Mouse (Mus musculus) inflammation-experienced regulatory T-cells, adult 16 weeks (primary cell): ENCODE results near the gene Etfbkmt. TPM values are rescaled to one million over a fixed set of nuclear protein-coding genes. Genes with fewer than 3 reads are reported as not detected.

ENCODE experiments used
- polyA plus RNA-seq: library from polyadenylated mRNA; unstranded; fragments of 100-300 nt; shearing (Covaris generic); gene quantifications from one replicate; pipeline ENCODE4 v1.2.1, GENCODE M21; 2017

The Etfbkmt gene
- 80.6 TPM for polyA plus RNA-seq

DNA sequence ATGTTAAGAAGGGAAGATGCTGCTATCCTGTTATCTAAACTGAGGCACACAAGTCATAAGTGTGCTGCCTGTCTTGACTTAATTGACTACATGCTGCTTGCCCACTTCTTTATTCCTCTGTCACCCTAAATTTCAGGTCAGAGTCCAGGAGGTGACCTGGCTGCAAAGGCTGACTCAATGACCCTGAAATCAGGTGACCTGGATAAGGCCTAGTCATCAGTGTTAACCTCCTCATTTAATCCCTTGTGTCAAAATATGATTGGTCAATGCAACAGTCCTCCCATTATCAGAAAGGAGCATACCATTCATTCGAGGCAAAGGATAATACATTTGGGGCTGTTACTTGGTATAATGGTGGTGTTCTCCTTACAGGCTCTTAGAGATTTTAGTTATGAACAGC, at the start of gene Etfbkmt:
Gene Etfbkmt, plus strand, starts transcription at position 379 of the 400 bp plus-strand sequence.

DNA sequence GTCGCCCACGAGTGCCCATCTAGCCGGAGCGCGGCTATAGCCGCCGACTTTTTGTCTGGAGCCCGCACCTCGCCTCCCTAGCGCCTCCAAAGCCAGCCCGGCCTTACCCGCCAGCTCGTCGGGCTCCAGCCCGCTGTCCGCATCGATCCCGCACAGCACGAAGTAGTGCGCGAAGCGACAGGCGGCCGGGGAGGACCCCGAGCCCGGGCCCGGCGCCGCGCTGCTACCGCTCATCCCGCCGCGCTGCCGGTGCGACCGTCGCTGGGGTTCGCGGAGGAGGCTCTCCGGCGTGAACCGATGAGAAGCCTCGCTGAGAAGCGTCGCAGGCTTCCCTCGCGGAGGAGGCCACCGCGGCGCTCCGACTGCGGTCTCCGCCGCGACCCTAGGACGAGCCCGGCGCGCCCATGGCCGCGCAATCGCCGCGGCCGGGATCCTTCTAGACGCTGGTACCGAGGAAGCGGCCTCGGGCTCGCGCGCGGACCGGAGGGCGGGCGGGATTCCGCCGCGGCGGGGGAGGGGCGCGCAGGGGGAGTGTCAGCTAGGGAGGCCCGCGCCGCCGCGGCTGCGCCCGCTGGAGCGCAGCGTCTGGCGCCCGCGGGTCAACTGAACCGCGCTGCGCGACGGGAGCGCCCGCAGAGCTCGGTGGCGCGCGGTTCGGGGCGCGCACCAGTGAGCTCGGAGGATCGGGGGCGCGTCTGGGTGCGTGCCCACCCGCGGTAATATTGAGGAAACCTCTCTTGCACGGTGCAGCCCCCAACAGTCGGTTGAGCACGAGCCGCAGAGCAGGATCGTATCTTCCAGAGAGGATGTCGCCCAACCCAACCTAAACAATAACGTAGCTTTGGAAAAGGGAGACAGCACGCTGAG, 38.3 kb upstream of the Etfbkmt start, which contains the start of gene Dennd5b:
Gene Dennd5b, minus strand, starts transcription at position 605 of the 867 bp plus-strand sequence.

DNA sequence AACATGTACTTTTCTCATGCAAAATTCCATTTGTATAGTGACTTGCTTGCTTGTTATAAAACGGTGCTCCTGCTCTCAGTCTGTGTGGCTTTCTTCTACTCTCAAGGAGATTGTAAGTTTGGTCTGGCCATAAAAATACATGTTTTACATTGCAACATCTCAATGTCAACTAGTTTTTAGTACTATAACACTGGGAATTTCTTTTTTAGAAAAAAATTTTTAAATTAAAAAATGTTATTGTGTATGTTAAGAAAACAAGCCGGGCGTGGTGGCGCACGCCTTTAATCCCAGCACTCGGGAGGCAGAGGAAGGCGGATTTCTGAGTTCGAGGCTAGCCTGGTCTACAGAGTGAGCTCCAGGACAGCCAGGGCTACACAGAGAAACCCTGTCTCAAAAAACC, 9.8 kb upstream of the Etfbkmt start, which contains the start of gene Gm10203:
Gene Gm10203, plus strand, starts transcription at position 301 of the 400 bp plus-strand sequence.

DNA sequence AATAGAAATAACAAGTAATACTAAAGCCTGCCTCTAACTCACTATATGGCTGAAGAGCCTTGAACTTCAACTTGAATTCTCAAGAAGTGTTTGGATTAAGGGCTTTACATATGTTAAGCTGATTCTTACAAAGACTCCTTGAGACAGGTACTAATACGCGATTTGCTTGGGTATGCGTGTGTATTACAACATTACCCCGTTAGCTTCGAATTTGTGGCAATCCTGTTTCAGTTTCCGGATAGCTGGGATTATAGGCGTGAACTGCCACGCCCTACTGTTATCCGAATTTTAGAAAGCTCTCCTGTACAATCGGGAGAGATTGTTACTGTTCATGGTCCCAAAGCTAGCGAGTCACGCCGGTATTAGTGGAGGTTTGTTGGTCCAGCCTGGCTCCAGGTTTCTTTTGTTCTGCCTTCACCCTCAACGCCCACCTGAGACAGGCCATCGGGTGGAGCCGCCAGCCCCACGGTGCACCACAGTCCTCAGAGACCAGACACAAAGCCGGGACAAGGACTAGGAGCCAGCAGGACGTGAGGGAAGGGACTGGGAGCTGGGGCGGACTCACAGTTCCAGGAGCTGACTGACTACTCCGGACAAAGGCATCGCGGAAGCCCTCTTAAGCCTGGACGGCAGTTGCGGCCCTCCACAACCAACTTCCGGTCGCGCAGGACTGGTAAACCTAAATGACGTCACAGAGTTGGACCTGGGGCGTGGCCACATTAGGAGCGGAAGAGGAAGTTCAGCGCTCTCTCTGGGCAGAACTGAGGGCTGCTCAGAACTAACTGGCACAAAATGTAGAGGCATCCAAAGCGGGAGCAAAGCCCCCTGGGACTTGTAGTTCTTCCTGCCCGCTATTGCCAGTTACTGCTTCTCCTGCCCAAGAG, 48.6 kb downstream of the Etfbkmt start, which contains the start of gene Amn1:
Gene Amn1, minus strand, starts transcription at position 672 of the 884 bp plus-strand sequence.

Other genes with a start within 250 kb of the Etfbkmt start
- gene Caprin2, start 243.6 kb upstream of the Etfbkmt start, polyA plus RNA-seq = 6.6 TPM
- gene Sinhcaf, start 193.4 kb upstream of the Etfbkmt start, polyA plus RNA-seq = 51.5 TPM
- 0.28 TPM for gene Dennd5b, start 38.2 kb upstream of the Etfbkmt start, polyA plus RNA-seq
- not detected for gene Gm10203, start 9.7 kb upstream of the Etfbkmt start, polyA plus RNA-seq
- gene Amn1, start 48.9 kb downstream of the Etfbkmt start, polyA plus RNA-seq = 40.8 TPM
- gene Resf1, start 169.6 kb downstream of the Etfbkmt start, polyA plus RNA-seq = 298 TPM